Mouse (Mus musculus): Measurements from ENCODE around the gene Ssc5d. TPM values are rescaled to one million over a fixed set of nuclear protein-coding genes. Genes with fewer than 3 reads are reported as not detected.

Gene Ssc5d
- polyA plus RNA-seq, 1 experiment, result not detected

- H3K4me1 ChIP-seq (ENCODE audit: control insufficient read depth, insufficient read depth, low read length), result peaks cover 27% of the 10 kb centered on the region
- no peak for TF ChIP-seq POLR2A (IDR thresholded peaks at IDR 0.05; ENCODE audit: borderline replicate concordance, low read depth, low read length)
- TF ChIP-seq CTCF (IDR thresholded peaks at IDR 0.05; ENCODE audit: low read depth, low read length), result no peak
- H3K27ac ChIP-seq (ENCODE audit: insufficient read depth, low read depth, low read length), result peak overlapping the region; percentile 82
Measured at GRCm38 (mm10) chr7:4924891-4925301, 689 bp upstream of the Ssc5d start.

GRCm38 (mm10) chr7:4926849-4927248, 1.3 kb downstream of the Ssc5d start:
- H3K4me1 ChIP-seq (ENCODE audit: control insufficient read depth, insufficient read depth, low read length), result peaks cover 19% of the 10 kb centered on the region
- TF ChIP-seq POLR2A (IDR thresholded peaks at IDR 0.05; ENCODE audit: borderline replicate concordance, low read depth, low read length) (no peak), CTCF (IDR thresholded peaks at IDR 0.05; ENCODE audit: low read depth, low read length) (no peak)

More at GRCm38 (mm10) chr7:4924891-4925301, 689 bp upstream of the Ssc5d start:
- peak overlapping the region; percentile 33 for H3K4me3 ChIP-seq (ENCODE audit: insufficient read depth, low read length)

GRCm38 (mm10) chr7:4927711-4928110, 2.1 kb downstream of the Ssc5d start:
- H3K4me1 ChIP-seq (ENCODE audit: control insufficient read depth, insufficient read depth, low read length), result peaks cover 16% of the 10 kb centered on the region
- no peak overlapping the region for H3K27ac ChIP-seq (ENCODE audit: insufficient read depth, low read depth, low read length)
- H3K4me3 ChIP-seq (ENCODE audit: insufficient read depth, low read length), result no peak overlapping the region
- TF ChIP-seq POLR2A (IDR thresholded peaks at IDR 0.05; ENCODE audit: borderline replicate concordance, low read depth, low read length) (no peak), CTCF (IDR thresholded peaks at IDR 0.05; ENCODE audit: low read depth, low read length) (no peak)

More at GRCm38 (mm10) chr7:4926849-4927248, 1.3 kb downstream of the Ssc5d start:
- Histone ChIP-seq H3K4me3 (ENCODE audit: insufficient read depth, low read length) (no peak overlapping the region), H3K27ac (ENCODE audit: insufficient read depth, low read depth, low read length) (no peak overlapping the region)

DNA sequence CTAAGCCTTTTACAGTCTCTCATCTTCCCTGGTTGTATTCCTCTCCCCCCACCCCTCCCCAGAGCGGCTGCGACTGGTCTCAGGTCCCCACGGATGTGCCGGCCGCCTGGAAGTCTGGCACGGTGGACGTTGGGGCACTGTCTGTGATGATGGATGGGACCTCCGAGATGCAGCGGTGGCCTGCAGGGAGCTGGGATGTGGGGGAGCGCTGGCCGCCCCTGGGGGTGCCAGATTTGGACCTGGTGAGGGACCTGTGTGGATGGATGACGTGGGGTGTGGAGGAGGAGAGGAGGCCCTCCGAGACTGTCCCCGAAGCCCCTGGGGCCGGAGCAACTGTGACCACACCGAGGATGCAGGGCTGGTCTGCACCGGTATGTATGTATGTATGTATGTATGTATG, 2.7 kb downstream of the Ssc5d start:
- H3K4me1 ChIP-seq (ENCODE audit: control insufficient read depth, insufficient read depth, low read length), result peaks cover 16% of the 10 kb centered on the region
- H3K4me3 ChIP-seq (ENCODE audit: insufficient read depth, low read length), result no peak overlapping the region
- TF ChIP-seq POLR2A (IDR thresholded peaks at IDR 0.05; ENCODE audit: borderline replicate concordance, low read depth, low read length) (no peak), CTCF (IDR thresholded peaks at IDR 0.05; ENCODE audit: low read depth, low read length) (no peak)
- no peak overlapping the region for H3K27ac ChIP-seq (ENCODE audit: insufficient read depth, low read depth, low read length)

DNA sequence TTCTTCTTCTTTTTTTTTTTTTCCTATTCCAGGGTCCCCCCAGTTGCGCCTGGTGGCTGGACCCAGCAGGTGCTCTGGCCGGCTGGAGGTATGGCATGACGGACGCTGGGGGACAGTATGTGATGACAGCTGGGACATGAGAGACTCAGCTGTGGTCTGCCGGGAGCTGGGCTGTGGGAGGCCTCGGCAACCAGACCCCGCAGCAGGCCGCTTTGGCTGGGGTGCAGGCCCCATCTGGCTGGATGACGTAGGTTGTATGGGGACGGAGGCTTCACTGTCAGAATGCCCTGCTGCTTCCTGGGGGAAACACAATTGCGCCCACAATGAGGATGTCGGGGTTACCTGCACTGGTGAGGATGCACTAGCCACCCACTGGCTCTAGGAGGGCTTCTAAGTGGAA, 7.5 kb downstream of the Ssc5d start:
- no peak overlapping the region for H3K4me3 ChIP-seq (ENCODE audit: insufficient read depth, low read length)
- H3K4me1 ChIP-seq (ENCODE audit: control insufficient read depth, insufficient read depth, low read length), result no peaks in the 10 kb centered on the region
- TF ChIP-seq POLR2A (IDR thresholded peaks at IDR 0.05; ENCODE audit: borderline replicate concordance, low read depth, low read length), result no peak
- no peak for TF ChIP-seq CTCF (IDR thresholded peaks at IDR 0.05; ENCODE audit: low read depth, low read length)
- no peak overlapping the region for H3K27ac ChIP-seq (ENCODE audit: insufficient read depth, low read depth, low read length)

GRCm38 (mm10) chr7:4934160-4934914, 8.8 kb downstream of the Ssc5d start:
- H3K4me1 ChIP-seq (ENCODE audit: control insufficient read depth, insufficient read depth, low read length), result no peaks in the 10 kb centered on the region
- H3K27ac ChIP-seq (ENCODE audit: insufficient read depth, low read depth, low read length), result no peak overlapping the region
- no peak overlapping the region for H3K4me3 ChIP-seq (ENCODE audit: insufficient read depth, low read length)
- TF ChIP-seq CTCF (IDR thresholded peaks at IDR 0.05; ENCODE audit: low read depth, low read length), result no peak
- no peak for TF ChIP-seq POLR2A (IDR thresholded peaks at IDR 0.05; ENCODE audit: borderline replicate concordance, low read depth, low read length)

DNA sequence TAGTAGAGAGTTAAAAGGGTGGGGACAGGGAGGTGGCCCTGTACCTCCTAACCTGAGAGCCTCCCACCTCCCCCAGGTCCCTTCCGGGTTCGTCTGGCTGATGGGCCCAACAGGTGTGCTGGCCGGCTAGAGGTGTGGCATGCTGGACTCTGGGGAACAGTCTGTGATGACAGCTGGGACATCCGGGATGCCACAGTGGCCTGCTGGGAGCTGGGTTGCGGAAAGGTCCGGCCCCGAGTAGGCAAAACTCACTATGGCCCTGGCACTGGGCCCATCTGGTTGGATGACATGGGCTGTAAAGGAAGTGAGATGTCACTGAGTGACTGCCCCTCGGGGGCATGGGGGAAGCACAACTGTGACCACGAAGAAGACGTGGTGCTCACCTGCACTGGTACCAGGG, 11.2 kb downstream of the Ssc5d start:
- Histone ChIP-seq H3K4me3 (ENCODE audit: insufficient read depth, low read length) (no peak overlapping the region), H3K27ac (ENCODE audit: insufficient read depth, low read depth, low read length) (no peak overlapping the region), H3K4me1 (ENCODE audit: control insufficient read depth, insufficient read depth, low read length) (no peaks in the 10 kb centered on the region)
- TF ChIP-seq POLR2A (IDR thresholded peaks at IDR 0.05; ENCODE audit: borderline replicate concordance, low read depth, low read length) (no peak), CTCF (IDR thresholded peaks at IDR 0.05; ENCODE audit: low read depth, low read length) (no peak)

GRCm38 (mm10) chr7:4937392-4937791, 11.8 kb downstream of the Ssc5d start:
- Histone ChIP-seq H3K27ac (ENCODE audit: insufficient read depth, low read depth, low read length) (no peak overlapping the region), H3K4me3 (ENCODE audit: insufficient read depth, low read length) (no peak overlapping the region), H3K4me1 (ENCODE audit: control insufficient read depth, insufficient read depth, low read length) (no peaks in the 10 kb centered on the region)
- no peak for TF ChIP-seq CTCF (IDR thresholded peaks at IDR 0.05; ENCODE audit: low read depth, low read length)

DNA sequence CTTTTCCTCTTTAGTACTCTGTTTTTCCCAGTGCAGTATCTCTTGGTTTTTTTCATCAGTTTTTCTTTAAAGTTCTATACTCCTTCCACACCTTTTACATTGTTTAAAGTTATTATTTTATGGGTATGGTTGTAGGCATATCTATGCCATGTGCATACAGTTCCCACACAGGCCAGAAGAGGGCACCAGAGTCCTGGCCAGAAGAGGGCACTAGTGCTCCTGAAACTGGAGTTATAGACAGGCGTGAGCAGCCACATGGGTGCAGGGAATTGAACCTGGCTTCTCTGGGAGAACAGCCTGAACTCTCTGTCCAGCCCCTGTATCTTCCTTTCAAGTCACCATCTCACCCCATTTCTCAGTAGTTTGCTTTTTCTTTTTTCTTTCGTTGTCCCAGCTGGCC, 12.9 kb downstream of the Ssc5d start:
- Histone ChIP-seq H3K4me1 (ENCODE audit: control insufficient read depth, insufficient read depth, low read length) (peaks cover under 1% of the 10 kb centered on the region; the same call in 1 of the 2 replicates), H3K27ac (ENCODE audit: insufficient read depth, low read depth, low read length) (no peak overlapping the region), H3K4me3 (ENCODE audit: insufficient read depth, low read length) (no peak overlapping the region)
- TF ChIP-seq CTCF (IDR thresholded peaks at IDR 0.05; ENCODE audit: low read depth, low read length) (peak; percentile 92), POLR2A (IDR thresholded peaks at IDR 0.05; ENCODE audit: borderline replicate concordance, low read depth, low read length) (no peak)

- H3K4me1 ChIP-seq (ENCODE audit: control insufficient read depth, insufficient read depth, low read length), result peaks cover 2% of the 10 kb centered on the region; the same call in 1 of the 2 replicates
- TF ChIP-seq CTCF (IDR thresholded peaks at IDR 0.05; ENCODE audit: low read depth, low read length), result peak; percentile 93
- TF ChIP-seq POLR2A (IDR thresholded peaks at IDR 0.05; ENCODE audit: borderline replicate concordance, low read depth, low read length), result no peak
- H3K27ac ChIP-seq (ENCODE audit: insufficient read depth, low read depth, low read length), result no peak overlapping the region
- no peak overlapping the region for H3K4me3 ChIP-seq (ENCODE audit: insufficient read depth, low read length)
Measured at GRCm38 (mm10) chr7:4940068-4940479, 14.5 kb downstream of the Ssc5d start.
